Mouse (Mus musculus): Measurements from ENCODE around the gene Ripor1.
"Not testable (repeated sequence)": the region's sequence is repeated elsewhere in the genome, so short reads cannot be mapped to it uniquely, and the experiment has no call there.

The Ripor1 gene

DNA sequence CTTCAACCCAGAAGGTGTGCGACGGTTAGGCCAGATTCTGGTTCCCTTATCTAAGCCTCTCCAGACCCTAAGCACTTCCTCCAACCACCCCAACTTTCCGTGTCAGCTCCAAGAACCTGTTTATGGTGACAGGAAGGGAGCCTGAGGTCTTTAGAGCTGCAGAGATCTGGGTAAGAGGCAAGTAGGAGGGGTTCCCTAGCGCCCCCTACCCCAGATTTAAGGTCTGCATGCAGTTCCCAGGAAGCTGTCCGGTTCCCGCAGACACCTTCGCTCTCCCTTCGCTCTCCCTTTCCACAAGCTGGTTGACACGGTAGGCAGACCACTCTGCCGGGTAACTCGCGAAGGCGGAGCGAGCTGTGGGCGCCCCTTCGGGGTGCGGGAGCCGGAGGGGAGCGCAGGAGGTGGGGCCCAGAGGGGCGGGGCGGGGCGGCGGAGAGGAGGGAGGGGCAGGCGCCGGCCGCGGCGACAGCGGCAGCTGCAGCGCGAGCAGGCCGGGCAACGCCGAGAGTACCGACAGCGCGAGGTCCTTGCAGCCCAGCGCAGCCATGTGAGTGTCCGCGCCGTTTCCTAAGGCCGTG is at the start of gene Ripor1:
Ripor1 (plus strand) TSS at position 452 of the 578 bp plus-strand sequence.
- DNase-seq: peak; percentile 75

DNA sequence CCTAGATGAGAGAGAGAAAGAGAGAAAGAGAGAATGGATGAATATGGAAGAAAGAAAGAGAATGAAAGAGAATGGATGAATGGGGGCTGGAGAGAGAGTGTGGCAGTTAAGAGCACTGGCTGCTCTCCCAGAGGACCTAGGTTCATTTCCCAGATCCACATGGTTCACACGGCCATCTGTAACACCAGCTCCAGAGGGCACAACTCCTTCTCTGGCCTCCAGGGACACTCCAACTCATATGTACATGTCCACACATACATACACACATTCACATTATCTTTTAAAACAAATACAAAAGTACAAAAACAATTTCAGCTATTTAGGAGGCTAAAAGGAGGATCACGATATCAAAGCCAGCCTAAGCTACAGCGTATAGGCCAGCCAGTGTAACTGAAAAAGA is 42.2 kb upstream of the Ripor1 start:
- no peak for DNase-seq

DNA sequence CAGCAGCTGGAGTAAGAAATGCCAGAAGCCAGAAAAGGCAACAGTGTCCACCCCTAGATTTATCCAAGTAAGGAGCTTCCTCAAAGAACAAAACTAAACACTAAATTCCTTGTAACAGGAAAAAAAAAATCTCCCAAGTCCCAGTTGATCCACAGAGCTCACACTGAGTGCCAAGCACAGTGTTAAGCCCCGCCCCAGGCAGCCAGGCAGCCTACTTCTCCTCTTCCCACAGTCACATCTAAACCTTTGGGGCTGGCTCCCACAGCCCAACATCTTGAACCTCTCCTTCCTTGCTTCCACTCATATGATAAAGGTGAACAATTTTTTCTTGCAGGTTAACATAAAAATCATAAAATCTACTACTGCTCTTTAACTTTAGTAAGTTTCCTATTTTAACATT is 41.2 kb upstream of the Ripor1 start:
- DNase-seq: no peak

DNA sequence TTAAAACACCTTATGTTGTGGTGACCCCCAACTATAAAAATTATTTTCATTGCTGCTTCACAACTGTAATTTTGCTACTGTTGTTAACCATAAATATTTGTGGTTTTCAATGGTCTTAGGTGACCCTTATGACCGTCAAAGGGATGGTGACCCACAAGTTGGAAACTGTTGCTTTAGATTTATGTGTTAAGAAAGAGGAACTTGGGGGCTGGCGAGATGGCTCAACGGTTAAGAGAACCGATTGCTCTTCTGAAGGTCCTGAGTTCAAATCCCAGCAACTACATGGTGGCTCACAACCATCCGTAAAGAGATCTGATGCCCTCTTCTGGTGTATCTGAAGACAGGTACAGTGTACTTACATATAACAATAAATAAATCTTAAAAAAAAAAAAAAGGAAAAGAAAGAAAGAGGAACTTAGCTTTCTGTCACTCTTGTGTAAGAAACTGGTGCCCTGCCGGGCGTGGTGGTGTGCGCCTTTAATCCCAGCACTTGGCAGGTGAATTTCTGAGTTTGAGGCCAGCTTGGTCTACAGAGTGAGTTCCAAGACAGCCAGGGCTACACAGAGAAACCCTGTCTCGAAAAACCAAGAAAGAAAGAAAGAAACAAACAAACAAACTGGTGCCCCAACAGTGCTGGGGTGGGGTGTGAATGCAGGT is 40.4 kb upstream of the Ripor1 start:
- not testable (repeated sequence) for DNase-seq

DNA sequence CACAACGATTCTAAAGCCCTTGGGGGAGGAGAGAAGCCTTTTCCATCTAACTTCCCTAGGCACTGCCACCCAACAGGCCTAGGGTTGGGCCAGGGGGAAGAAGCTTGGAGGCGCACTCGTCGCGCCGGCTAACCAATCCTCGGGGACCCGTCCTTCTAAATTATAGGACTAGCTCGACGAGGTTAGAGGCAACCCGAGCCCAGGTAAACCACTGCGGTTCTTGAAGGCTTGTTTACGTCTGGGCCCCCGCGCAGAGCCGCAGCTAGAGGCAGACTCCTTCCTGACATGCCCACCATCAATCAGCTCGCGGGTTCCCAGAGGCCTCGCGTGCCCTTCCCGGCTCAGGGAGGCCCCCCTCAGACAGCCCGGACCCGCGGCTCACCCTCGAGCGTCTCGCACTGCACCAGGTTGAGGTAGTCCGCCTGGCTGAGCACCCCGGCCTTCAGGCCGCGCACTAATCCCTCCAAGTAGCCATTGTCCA is 39.6 kb upstream of the Ripor1 start:
- DNase-seq: peak; percentile 42

DNA sequence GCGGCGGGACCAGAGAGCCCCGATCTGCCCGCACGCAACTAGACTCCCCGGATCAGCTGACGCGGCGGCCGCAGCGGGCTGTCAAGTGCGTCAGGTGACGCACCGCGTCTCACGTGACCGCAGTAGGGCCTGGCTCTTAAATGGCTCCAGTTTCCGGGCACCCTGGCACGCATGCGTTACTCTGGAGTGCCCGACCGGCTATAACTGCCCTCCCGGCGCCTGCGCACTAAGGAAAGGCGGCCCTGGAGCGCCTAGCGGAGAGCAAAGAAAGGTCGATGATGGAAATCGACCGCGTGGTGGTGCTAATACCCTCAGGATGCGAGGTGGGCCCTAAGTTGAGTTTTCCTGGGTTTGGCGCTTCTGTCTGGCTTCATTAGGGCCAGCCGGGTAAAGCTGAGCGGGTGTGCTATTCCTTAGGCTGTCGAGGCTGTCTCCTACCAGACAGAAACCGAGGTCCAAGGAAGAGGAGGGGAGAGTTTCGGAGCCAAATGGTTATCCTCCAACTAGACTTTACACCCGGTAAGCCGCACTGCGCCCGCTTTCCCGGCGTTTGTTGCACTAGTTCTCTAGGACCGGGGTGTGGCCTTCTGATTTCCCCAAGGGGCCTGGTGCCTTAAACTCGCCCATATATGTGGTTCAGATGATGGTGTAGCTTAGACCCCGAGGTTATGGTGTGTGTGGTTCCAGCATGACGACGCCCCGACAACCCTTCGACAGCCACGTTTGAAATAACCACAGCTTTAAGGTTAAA is 38.9 kb upstream of the Ripor1 start, which contains the start of gene Atp6v0d1:
Atp6v0d1 (minus strand) TSS at position 96 of the 751 bp plus-strand sequence.
- peak; percentile 99 for DNase-seq

DNA sequence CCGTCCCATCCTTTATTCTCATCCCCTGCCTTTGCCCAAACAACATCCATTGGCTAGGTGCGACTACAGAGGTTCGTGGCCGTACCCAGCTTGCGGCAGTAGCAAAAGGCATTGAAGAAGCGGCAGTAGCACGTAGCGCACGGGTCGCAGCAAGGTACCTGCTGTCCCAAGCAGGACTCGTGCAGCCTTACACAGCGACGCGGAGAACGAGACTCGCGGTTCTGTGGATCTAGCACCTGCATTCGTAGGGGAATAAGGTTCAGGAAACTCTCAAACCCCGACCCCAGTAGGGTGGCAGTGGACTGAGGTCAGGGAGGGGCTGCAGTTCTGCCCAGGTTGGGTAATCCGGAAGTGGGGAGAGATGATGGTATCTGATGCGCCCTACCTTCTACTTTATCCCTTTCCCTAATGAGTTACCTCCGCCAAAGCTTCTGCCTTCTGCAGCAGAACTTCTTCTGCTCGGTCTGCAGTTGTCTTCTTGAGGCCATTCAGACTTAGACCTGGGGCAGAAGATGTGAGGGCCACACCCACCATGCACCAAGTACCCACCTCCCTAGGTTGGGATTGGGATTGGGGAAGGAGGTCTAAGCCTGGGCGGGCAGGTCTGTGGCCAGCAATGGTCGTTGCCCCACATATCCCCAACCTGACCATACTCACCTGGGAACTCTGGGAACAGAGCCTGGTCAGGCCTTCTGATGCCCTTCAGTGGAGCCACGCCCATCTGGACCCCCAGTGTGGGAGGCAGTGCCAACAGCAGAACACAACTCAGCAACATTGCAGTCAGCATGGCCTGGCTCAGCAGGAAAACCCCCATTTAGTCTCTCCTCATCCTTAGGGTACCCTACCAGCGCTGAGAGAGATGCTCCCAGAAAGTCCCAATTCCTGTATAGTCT is 38.1 kb upstream of the Ripor1 start:
- DNase-seq: peak; percentile 24

DNA sequence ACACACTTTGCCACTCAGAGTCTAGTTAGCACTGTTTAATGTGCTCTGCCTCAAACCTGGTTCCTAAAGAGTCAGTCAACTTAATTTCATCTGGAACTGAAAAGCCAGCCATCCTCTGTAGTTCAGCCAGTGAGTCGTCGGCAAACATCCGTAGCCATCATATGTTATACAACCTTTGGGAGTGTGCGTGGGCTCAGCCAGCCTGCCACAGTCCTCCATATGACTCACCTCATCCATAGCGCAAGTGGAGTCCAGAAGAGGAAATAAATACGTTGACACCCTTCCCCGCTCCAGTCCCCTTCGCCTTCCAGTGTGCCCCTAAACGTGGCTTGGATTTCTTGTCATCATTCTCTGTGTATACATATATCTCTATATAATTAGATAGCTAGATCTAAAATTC is 33.2 kb upstream of the Ripor1 start:
- DNase-seq: no peak

DNA sequence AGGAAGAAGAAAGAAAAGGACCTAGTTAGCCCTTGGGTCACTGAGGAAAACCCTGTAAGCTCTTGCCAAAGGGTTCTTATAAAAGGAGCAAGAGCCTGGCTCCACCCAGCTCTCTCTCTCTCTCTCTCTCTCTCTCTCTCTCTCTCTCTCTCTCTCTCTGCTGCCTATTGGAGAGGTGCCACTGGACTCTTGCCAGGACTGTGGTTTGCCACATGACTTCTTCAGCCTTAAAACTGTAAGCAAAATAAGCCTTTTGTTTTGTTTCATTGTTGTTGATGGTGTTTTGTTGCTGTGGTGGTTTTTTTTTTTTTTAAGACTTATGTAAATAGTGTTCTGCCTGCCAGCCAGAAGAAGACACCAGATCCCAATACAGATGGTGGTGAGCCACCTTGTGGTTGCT is 31.6 kb upstream of the Ripor1 start:
- peak; percentile 26 for DNase-seq

DNA sequence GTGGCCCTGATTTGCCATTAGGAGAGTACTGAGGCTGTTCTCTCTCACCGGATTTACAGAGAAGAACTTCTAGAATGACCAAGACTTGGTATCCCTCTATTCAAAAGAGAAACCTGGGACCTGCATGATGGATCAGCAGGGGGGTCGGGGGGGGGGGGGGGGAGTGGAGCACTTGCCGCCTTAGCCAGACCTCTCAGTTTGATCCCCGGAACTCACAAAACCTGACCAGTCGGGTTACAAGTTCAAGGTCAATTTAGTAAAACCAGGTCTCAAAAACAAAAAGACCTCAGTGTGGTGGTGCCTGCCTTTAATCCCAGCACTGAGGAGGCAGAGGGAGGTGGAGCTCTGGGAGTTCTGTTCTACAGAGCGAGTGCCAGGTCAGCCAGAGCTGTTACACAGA is 30.3 kb upstream of the Ripor1 start:
- no peak for DNase-seq

DNA sequence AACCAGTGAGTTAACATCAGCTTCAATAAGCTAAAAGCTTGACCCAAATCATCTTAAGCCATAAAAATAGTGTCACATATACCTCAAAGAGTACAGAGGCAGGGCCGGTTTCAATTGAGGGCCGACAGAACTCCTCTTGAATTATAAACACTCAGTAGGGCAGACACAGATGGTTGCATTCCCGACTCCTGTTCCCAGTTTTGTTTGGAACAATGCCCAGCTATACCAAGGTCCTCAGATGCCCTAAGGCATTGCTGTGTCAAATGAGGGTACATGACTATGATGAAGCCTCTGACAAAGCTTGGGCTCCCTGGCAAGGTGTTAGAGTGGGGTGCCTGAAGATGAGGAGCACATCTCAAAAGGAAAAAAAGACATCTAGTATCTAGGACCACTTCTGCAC is 29.5 kb upstream of the Ripor1 start:
- no peak for DNase-seq

DNA sequence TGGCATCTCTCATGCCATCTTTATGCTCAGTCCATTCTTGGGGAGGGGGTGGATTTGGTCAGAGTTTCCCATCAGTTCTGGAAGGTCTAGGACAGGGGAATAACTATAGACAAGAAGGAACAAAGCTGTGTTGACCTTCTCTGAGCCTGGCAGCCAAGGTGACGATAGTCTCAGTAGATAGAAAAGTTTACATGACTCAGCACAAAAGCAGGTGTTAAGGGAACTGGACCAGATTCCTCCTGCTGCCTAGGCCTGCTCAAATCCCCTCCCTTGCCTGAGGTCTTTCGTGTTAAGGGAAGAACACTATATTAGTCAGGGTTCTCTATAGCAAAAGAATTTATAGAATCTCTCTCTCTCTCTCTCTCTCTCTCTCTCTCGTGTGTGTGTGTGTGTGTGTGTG is 25.3 kb upstream of the Ripor1 start:
- no peak for DNase-seq

DNA sequence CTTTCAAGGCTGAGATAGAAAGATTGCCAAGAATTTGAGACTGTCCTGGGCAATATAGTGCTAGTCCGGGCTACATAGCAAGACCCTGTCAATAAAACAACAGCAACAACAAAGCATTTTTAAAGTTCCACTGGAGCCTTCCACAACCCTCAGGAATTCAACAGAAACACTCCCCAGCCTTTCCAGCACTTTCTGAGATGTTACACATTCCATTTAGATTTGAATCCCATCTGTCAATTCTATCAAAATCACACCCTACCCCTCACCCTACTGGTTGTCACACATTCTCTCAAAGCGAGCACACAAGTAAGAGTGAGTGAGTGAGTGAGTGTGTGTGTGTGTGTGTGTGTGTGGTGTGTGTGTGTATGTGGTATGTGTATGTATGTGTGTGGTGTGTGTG is 12.6 kb upstream of the Ripor1 start:
- no peak for DNase-seq

DNA sequence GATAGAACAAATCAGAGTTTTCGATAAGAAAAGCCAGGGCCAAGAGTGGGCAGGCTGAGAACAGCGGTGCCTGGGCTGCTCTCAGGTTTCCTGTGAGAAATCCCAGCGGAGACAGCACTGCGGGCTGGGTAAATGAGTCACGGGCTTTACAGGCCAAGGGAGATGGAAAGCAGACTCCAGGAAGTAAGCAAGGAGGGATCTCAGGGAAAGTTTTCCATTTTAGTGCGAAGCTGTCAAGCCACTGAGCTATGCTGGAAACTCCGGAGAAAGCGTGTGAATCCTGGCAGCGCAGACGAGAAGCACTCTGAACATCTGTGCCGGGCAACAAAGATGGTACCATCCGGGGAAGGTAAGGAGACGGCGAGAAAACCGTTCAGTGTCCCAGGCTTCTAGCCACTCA is 11.2 kb upstream of the Ripor1 start:
- DNase-seq: peak; percentile 26

DNA sequence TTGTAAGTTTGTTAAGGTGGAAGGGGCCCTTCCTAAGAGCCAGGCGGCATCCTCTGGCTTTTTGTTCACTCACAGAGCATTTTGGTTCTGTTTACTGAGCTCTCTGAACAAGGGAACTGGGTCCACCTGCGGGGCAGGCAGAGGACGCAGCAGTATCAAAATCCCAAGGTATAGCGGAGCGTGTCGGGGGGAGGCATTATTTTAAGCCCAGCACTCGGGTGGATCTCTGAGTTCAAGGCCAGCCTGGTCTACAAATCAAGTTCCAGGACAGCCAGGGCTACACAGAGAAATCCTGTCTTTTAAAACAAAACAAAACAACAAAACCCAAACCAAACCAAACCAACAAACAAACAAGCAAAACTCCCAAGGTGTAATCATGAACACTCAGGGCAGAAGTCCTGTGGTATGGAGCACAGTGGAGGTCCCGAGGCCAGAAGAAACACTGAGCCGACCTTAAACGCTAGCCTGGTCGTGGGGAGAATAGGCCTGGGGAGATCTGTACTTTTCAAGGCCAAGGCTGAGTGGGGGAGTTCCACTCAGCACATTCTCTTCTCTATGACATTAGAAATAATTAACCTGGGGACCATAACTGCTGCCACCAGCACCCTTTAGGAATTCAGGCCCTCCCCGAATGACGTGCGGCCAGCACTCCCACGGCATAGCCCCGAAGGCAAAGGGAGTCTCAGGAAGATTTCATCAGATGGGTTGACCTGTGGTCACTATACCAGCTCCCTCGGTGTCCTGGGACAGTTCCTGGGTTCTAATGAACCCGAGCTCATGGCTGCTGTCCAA is 10.4 kb upstream of the Ripor1 start:
- no peak for DNase-seq

DNA sequence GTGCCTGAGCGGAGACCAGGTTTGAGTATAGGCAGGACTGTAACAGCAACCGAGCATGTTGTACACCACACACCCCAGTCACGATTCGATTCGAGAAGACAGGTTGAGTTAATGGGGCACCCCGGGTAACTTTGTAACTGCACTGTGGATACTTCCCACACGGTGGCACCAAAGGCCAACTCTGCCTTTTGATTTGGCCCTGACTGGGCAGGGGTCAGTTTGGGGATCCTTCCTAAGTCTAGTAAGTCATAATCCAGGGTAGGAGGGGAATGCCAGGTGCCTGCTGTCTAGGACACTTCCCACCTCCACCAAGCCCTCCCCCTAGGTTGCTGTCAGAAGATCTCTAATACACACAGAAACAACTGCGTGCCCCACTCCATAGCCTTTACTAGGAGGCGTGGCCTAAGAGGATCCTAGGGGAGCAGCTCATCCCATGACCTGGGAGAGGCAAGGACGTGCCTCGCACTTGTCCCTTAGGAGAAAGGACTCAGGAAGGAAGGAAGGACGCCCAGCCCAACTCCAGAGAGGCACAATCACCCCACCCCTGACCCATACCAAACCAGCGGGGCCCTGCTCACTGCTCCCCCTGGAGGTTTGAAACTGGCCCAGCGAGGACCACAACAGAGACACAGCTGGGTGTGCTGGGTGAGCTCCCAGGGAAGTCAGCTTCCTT is 8.6 kb upstream of the Ripor1 start:
- peak; percentile 30 for DNase-seq

DNA sequence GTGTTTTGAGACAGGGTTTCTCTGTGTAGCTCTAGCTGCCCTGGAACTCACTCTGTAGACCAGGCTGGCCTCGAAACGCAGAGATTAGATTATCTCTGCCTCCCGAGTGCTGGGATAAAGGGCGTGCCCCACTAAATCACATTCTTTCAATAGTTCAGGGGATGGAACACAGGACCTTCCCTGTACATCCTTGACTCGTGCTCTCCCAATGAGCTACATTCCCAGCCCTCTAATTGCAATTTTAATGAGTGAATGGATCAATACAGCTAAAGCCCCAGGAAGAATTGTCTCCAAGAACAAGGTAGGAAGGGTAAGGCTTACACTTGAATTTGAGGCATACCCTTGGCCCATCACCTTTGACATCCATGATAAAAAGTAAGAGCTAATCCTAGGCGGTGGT is 6.3 kb upstream of the Ripor1 start:
- no peak for DNase-seq

DNA sequence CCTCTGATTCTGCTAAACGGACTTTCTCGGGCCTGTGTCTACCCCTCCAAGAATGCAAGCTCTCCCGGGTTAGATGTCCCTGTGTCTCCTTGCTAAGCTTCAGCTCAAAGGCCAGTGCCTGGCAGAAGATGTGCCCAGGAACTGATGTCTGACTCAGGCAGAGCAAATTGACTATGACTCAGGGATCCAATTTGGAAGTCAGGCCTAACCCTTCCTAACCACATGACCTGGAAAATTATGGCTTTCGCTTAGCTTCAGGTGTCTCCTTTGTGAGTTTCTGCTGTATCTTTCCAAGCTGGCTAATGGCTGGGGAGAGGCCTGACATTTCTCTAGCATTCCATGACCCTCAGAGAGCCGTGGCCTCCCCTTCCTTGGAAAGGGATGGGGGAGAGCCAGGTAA is 3.8 kb upstream of the Ripor1 start:
- no peak for DNase-seq

DNA sequence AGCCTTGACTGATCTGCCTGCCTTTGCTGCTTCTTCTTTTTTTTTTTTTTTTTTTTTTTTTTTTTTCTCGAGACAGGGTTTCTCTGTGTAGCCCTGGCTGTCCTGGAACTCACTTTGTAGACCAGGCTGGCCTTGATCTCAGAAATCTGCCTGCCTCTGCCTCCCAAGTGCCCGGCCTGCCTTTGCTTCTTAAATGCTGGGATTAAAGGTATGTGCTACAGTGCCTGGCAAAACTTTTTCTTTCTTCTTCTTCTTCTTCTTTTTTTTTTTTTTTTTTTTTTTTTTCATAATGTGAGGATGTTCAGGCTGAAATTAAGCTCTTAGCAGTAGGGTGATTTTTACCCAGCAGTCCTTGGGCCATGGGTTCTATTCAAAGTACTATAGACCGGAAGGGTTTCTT is 2.5 kb upstream of the Ripor1 start:
- not testable (repeated sequence) for DNase-seq

DNA sequence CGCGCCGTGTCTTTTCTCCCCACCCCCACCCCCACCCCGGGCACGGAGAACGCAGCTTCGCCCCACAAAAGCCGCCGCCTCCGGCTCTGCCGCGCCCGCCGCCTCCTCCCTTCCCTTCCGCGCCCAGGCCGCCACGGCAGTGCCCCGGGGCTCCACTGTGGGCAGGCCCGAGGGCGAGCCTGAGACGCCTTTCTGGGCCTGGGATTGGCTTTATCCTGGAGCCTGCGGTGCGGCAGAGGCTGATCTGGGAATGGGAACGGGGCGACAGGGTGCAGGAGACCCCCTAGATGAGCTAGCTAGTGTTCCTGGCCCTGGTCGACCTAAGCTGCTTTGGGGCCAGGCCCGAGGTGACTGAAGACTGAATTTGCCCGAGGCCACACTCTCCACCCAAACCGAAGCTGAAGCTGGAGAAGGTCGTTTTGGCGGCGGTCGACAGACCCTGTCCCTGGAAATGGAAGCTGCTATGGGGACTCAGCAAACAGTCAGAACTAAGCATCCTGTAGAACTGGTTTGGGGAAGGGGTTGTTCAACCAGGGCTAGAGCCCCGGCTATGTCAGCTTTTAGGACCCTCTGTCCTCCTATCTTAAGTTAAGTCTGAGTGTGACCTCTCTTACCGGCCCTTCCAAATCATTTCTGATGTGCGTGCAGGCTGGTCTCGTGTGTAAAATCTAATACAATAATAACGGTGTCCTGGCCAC is 585 bp downstream of the Ripor1 start:
- DNase-seq: peak; percentile 56

All from right cerebral cortex, postnatal 14 days (tissue).